Mouse (Mus musculus) ES-Bruce4 (cell line): ENCODE data around the gene 9430015G10Rik.

Source experiments
- CTCF ChIP-seq: IDR thresholded peaks from one replicate; pipeline ENCODE4 v1.8.1; 2011; ENCODE audit warnings: low read depth, low read length
- POLR2A ChIP-seq: IDR thresholded peaks from one replicate; pipeline ENCODE4 v1.8.1; 2011; ENCODE audit warnings: low read length; ENCODE audit not compliant: insufficient read depth

- TF ChIP-seq CTCF (no peak), POLR2A (no peak)
Observed at GRCm38 (mm10) chr4:156124077-156124476, 14.3 kb downstream of the 9430015G10Rik start.
